Mouse (Mus musculus): ENCODE measurements around the gene Ddr2. TPM values are rescaled to one million over a fixed set of nuclear protein-coding genes. Genes with fewer than 3 reads are reported as not detected.

Ddr2 gene
- total RNA-seq, 1 experiment = 6.8 TPM

DNA sequence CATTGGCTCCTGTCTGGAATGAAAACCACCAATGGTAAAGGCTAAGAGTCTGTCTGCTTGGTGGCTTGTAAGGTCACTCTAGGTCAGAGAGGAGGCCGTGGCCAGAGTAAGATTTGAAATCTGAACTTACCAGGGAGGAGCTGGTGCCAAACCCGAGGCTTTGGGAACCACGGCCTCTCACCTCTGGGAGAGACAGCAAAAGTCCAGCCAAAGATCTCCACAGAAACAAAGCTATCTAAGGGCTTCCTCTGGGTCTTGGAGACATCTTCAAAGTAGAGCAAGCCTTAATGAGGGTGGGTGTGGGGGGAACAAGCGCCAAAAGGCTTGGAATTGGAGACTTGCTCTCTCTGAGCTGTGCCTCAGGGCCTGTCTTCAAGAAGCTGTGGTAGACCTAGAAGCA is 62.1 kb downstream of the Ddr2 start:
- H3K4me1 ChIP-seq (ENCODE audit: control insufficient read depth in 2 of 2, insufficient read depth in 2 of 2, low read length in 2 of 2, poor library complexity in 1 of 2) = no peaks in the 10 kb centered on the region
- no peak overlapping the region for H3K27ac ChIP-seq (ENCODE audit: insufficient read depth, low read depth, low read length, poor library complexity, severe bottlenecking)
- in situ Hi-C loops (cut with MboI; ENCODE audit: low sequenced_read_pairs in 2 of 2, unreplicated experiment in 2 of 2) = no loop called here
- no peak overlapping the region for H3K4me3 ChIP-seq (ENCODE audit: insufficient read depth in 1 of 2, low read depth in 1 of 2, low read length in 2 of 2, poor library complexity in 1 of 2, severe bottlenecking in 1 of 2)
- H3K36me3 ChIP-seq (ENCODE audit: control insufficient read depth, insufficient read depth, low read length, poor library complexity, severe bottlenecking) = no peaks in the 10 kb centered on the region
- no peaks in the 10 kb centered on the region for H3K9me3 ChIP-seq (ENCODE audit: control insufficient read depth, insufficient read depth, low read depth, low read length)
- no peak for DNase-seq (ENCODE audit: low read depth, low spot score)
- TF ChIP-seq ZNF384 (IDR thresholded peaks at IDR 0.05; ENCODE audit: low read depth, low read length) = no peak
- no peak for TF ChIP-seq HCFC1 (IDR thresholded peaks at IDR 0.05; ENCODE audit: borderline replicate concordance, insufficient read depth, low read length)
- TF ChIP-seq MAFK (IDR thresholded peaks at IDR 0.05; ENCODE audit: insufficient read depth, low read depth, low read length) = no peak
- TF ChIP-seq CHD2 (IDR thresholded peaks at IDR 0.05; ENCODE audit: low read depth, low read length) = no peak
- no peak for TF ChIP-seq ZC3H11A (IDR thresholded peaks at IDR 0.05; ENCODE audit: borderline replicate concordance, low read depth, low read length)
- no peak overlapping the region for H3K9ac ChIP-seq (ENCODE audit: insufficient read depth, low read depth, low read length, poor library complexity, severe bottlenecking)

DNA sequence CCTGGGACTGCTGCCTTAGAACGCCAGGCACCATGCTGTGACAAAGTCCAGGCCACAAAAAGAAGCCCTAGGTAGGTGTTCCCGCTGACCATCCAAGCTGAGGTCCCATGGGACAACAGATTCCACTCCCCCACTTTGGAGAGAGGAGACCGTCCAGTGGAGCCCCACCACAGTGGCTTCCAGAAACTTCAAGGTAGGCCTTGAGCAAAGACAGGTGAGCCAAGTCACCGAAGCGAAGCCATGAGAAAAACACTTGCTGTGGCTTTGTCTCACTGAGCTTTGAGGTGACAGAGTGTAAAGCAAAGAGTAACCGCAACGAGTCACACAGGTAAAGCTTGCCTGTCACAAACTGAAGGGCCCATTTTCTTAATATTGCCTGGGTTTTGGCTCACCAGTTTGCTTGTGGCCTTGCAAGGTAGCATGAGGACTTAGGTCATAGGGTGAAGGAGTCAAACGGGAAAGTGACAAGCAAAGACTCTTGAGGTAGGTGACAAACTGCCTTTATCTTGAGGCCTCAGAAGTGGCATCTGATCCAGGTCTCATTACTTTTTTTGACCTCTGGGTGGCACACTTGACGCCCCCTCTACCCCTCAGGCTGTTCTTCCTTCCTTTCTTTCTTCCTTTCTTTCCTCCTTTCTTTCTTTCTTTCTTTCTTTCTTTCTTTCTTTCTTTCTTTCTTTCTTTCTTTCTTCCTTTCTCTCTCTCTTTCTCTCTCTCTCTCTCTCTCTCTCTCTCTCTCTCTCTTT is 65.7 kb downstream of the Ddr2 start:
- Histone ChIP-seq H3K9ac (ENCODE audit: insufficient read depth, low read depth, low read length, poor library complexity, severe bottlenecking) (no peak overlapping the region), H3K27ac (ENCODE audit: insufficient read depth, low read depth, low read length, poor library complexity, severe bottlenecking) (no peak overlapping the region), H3K4me3 (ENCODE audit: insufficient read depth in 1 of 2, low read depth in 1 of 2, low read length in 2 of 2, poor library complexity in 1 of 2, severe bottlenecking in 1 of 2) (no peak overlapping the region), H3K36me3 (ENCODE audit: control insufficient read depth, insufficient read depth, low read length, poor library complexity, severe bottlenecking) (no peaks in the 10 kb centered on the region), H3K9me3 (ENCODE audit: control insufficient read depth, insufficient read depth, low read depth, low read length) (no peaks in the 10 kb centered on the region), H3K4me1 (ENCODE audit: control insufficient read depth in 2 of 2, insufficient read depth in 2 of 2, low read length in 2 of 2, poor library complexity in 1 of 2) (no peaks in the 10 kb centered on the region)
- TF ChIP-seq ZNF384 (IDR thresholded peaks at IDR 0.05; ENCODE audit: low read depth, low read length) (no peak), ZC3H11A (IDR thresholded peaks at IDR 0.05; ENCODE audit: borderline replicate concordance, low read depth, low read length) (no peak), CHD2 (IDR thresholded peaks at IDR 0.05; ENCODE audit: low read depth, low read length) (no peak), HCFC1 (IDR thresholded peaks at IDR 0.05; ENCODE audit: borderline replicate concordance, insufficient read depth, low read length) (no peak), MAFK (IDR thresholded peaks at IDR 0.05; ENCODE audit: insufficient read depth, low read depth, low read length) (no peak)
- in situ Hi-C loops (cut with MboI; ENCODE audit: low sequenced_read_pairs in 2 of 2, unreplicated experiment in 2 of 2) = no loop called here
- no peak for DNase-seq (ENCODE audit: low read depth, low spot score)

GRCm38 (mm10) chr1:170043753-170044152 is 66.8 kb downstream of the Ddr2 start:
- Histone ChIP-seq H3K4me1 (ENCODE audit: control insufficient read depth in 2 of 2, insufficient read depth in 2 of 2, low read length in 2 of 2, poor library complexity in 1 of 2) (no peaks in the 10 kb centered on the region), H3K27ac (ENCODE audit: insufficient read depth, low read depth, low read length, poor library complexity, severe bottlenecking) (no peak overlapping the region), H3K4me3 (ENCODE audit: insufficient read depth in 1 of 2, low read depth in 1 of 2, low read length in 2 of 2, poor library complexity in 1 of 2, severe bottlenecking in 1 of 2) (no peak overlapping the region), H3K9me3 (ENCODE audit: control insufficient read depth, insufficient read depth, low read depth, low read length) (no peaks in the 10 kb centered on the region), H3K36me3 (ENCODE audit: control insufficient read depth, insufficient read depth, low read length, poor library complexity, severe bottlenecking) (no peaks in the 10 kb centered on the region), H3K9ac (ENCODE audit: insufficient read depth, low read depth, low read length, poor library complexity, severe bottlenecking) (no peak overlapping the region)
- in situ Hi-C loops (cut with MboI; ENCODE audit: low sequenced_read_pairs in 2 of 2, unreplicated experiment in 2 of 2) = no loop called here
- TF ChIP-seq ZNF384 (IDR thresholded peaks at IDR 0.05; ENCODE audit: low read depth, low read length) = no peak
- TF ChIP-seq MAFK (IDR thresholded peaks at IDR 0.05; ENCODE audit: insufficient read depth, low read depth, low read length) = no peak
- TF ChIP-seq CHD2 (IDR thresholded peaks at IDR 0.05; ENCODE audit: low read depth, low read length) = no peak
- no peak for TF ChIP-seq HCFC1 (IDR thresholded peaks at IDR 0.05; ENCODE audit: borderline replicate concordance, insufficient read depth, low read length)
- TF ChIP-seq ZC3H11A (IDR thresholded peaks at IDR 0.05; ENCODE audit: borderline replicate concordance, low read depth, low read length) = no peak
- DNase-seq (ENCODE audit: low read depth, low spot score) = no peak

- no peak for DNase-seq (ENCODE audit: low read depth, low spot score)
- TF ChIP-seq ZC3H11A (IDR thresholded peaks at IDR 0.05; ENCODE audit: borderline replicate concordance, low read depth, low read length) (no peak), MAFK (IDR thresholded peaks at IDR 0.05; ENCODE audit: insufficient read depth, low read depth, low read length) (no peak), ZNF384 (IDR thresholded peaks at IDR 0.05; ENCODE audit: low read depth, low read length) (no peak), HCFC1 (IDR thresholded peaks at IDR 0.05; ENCODE audit: borderline replicate concordance, insufficient read depth, low read length) (no peak), CHD2 (IDR thresholded peaks at IDR 0.05; ENCODE audit: low read depth, low read length) (no peak)
- no peaks in the 10 kb centered on the region for H3K9me3 ChIP-seq (ENCODE audit: control insufficient read depth, insufficient read depth, low read depth, low read length)
- H3K4me1 ChIP-seq (ENCODE audit: control insufficient read depth in 2 of 2, insufficient read depth in 2 of 2, low read length in 2 of 2, poor library complexity in 1 of 2) = no peaks in the 10 kb centered on the region
- no peak overlapping the region for H3K4me3 ChIP-seq (ENCODE audit: insufficient read depth in 1 of 2, low read depth in 1 of 2, low read length in 2 of 2, poor library complexity in 1 of 2, severe bottlenecking in 1 of 2)
- H3K27ac ChIP-seq (ENCODE audit: insufficient read depth, low read depth, low read length, poor library complexity, severe bottlenecking) = no peak overlapping the region
- in situ Hi-C loops (cut with MboI; ENCODE audit: low sequenced_read_pairs in 2 of 2, unreplicated experiment in 2 of 2) = no loop called here
- no peak overlapping the region for H3K9ac ChIP-seq (ENCODE audit: insufficient read depth, low read depth, low read length, poor library complexity, severe bottlenecking)
- H3K36me3 ChIP-seq (ENCODE audit: control insufficient read depth, insufficient read depth, low read length, poor library complexity, severe bottlenecking) = no peaks in the 10 kb centered on the region
Measured at GRCm38 (mm10) chr1:170042996-170043395, 67.6 kb downstream of the Ddr2 start.
